Mouse (Mus musculus): Measurements from ENCODE around the gene Kpna2. TPM values are rescaled to one million over a fixed set of nuclear protein-coding genes. Genes with fewer than 3 reads are reported as not detected.

The Kpna2 gene
- polyA plus RNA-seq, 1 experiment from 2014 or later, result 501 TPM

- no peaks in the 10 kb centered on the region for H3K9me3 ChIP-seq
- no peaks in the 10 kb centered on the region for H3K36me3 ChIP-seq
- H3K27me3 ChIP-seq, result no peaks in the 10 kb centered on the region
- no peak overlapping the region for H3K27ac ChIP-seq
- WGBS, result 73% methylated on average over 8 of the region's 8 CpGs
- no peak overlapping the region for H3K9ac ChIP-seq (replicated peaks)
- H3K4me3 ChIP-seq (replicated peaks), result no peak overlapping the region
- H3K4me1 ChIP-seq (replicated peaks), result no peaks in the 10 kb centered on the region
- H3K4me2 ChIP-seq, result no peak overlapping the region
- ATAC-seq (ENCODE audit: insufficient number of reproducible peaks, insufficient read depth, low FRiP score, low TSS enrichment, low read depth), result no peak
Observed at GRCm38 (mm10) chr11:106954566-106954965, 44.8 kb downstream of the Kpna2 start.

GRCm38 (mm10) chr11:106954116-106954515 lies 45.2 kb downstream of the Kpna2 start:
- 79% methylated on average over 9 of the region's 9 CpGs for WGBS
- H3K4me2 ChIP-seq, result no peak overlapping the region

More at GRCm38 (mm10) chr11:106954116-106954515, 45.2 kb downstream of the Kpna2 start:
- no peak overlapping the region for H3K9ac ChIP-seq (replicated peaks)
- H3K27ac ChIP-seq, result no peak overlapping the region
- no peak overlapping the region for H3K4me3 ChIP-seq (replicated peaks)
- ATAC-seq (ENCODE audit: insufficient number of reproducible peaks, insufficient read depth, low FRiP score, low TSS enrichment, low read depth), result no peak
- H3K36me3 ChIP-seq, result no peaks in the 10 kb centered on the region
- no peaks in the 10 kb centered on the region for H3K9me3 ChIP-seq
- H3K4me1 ChIP-seq (replicated peaks), result no peaks in the 10 kb centered on the region
- H3K27me3 ChIP-seq, result no peaks in the 10 kb centered on the region

Other genes starting within 250 kb of the Kpna2 start
- 23.6 and 27.0 TPM in 2 replicates for gene Pecam1, start 248.9 kb downstream of the Kpna2 start, polyA plus RNA-seq (2016; fragmentation: Nextera tagmentation; extraction: Ambion mirVana)
- gene Milr1, start 248.3 kb downstream of the Kpna2 start, polyA plus RNA-seq (2016; fragmentation: Nextera tagmentation; extraction: Ambion mirVana), result 0.66 and 1.0 TPM in 2 replicates
- gene Polg2, start 220.0 kb downstream of the Kpna2 start, polyA plus RNA-seq (2016; fragmentation: Nextera tagmentation; extraction: Ambion mirVana), result 14.8 and 15.0 TPM in 2 replicates
- gene Ddx5, start 210.4 kb downstream of the Kpna2 start, polyA plus RNA-seq (2016; fragmentation: Nextera tagmentation; extraction: Ambion mirVana), result 420 and 426 TPM in 2 replicates
- 27.3 and 30.4 TPM in 2 replicates for gene Cep95, start 210.3 kb downstream of the Kpna2 start, polyA plus RNA-seq (2016; fragmentation: Nextera tagmentation; extraction: Ambion mirVana)
- gene Smurf2, start 78.8 kb downstream of the Kpna2 start, polyA plus RNA-seq (2016; fragmentation: Nextera tagmentation; extraction: Ambion mirVana), result 16.1 and 16.9 TPM in 2 replicates
- 1.8 and 2.0 TPM in 2 replicates for gene 1810010H24Rik, start 26.1 kb upstream of the Kpna2 start, polyA plus RNA-seq (2016; fragmentation: Nextera tagmentation; extraction: Ambion mirVana)
- gene Bptf, start 132.6 kb upstream of the Kpna2 start, polyA plus RNA-seq (2016; fragmentation: Nextera tagmentation; extraction: Ambion mirVana), result 43.8 and 45.5 TPM in 2 replicates
- 72.7 and 73.9 TPM in 2 replicates for gene Nol11, start 189.8 kb upstream of the Kpna2 start, polyA plus RNA-seq (2016; fragmentation: Nextera tagmentation; extraction: Ambion mirVana)

Measured in limb, embryonic 12.5 days (tissue).